Mouse (Mus musculus): Measurements from ENCODE around the gene Kcnd3.

Gene Kcnd3

GRCm38 (mm10) chr3:105451627-105452555 lies at the start of gene Kcnd3:
TSS of gene Kcnd3 (plus strand) at chr3:105452330.
- DNase-seq: peak; percentile 64 to 77

- DNase-seq: peak; percentile 42 to 55
Measured at GRCm38 (mm10) chr3:105402676-105403075, 49.5 kb upstream of the Kcnd3 start.

GRCm38 (mm10) chr3:105403410-105404076 lies 48.6 kb upstream of the Kcnd3 start:
- no peak for DNase-seq

- DNase-seq: peak; percentile 54 to 57
Measured at GRCm38 (mm10) chr3:105404077-105404446, 48.1 kb upstream of the Kcnd3 start.

GRCm38 (mm10) chr3:105405516-105405915 lies 46.6 kb upstream of the Kcnd3 start:
- DNase-seq: peak in 1 of 2 experiments; percentile 28

- DNase-seq: peak; percentile 61 to 67
Measured at GRCm38 (mm10) chr3:105406036-105406435, 46.1 kb upstream of the Kcnd3 start.

- no peak for DNase-seq
Measured at GRCm38 (mm10) chr3:105408211-105408610, 43.9 kb upstream of the Kcnd3 start.

- DNase-seq: no peak
Measured at GRCm38 (mm10) chr3:105410810-105411209, 41.3 kb upstream of the Kcnd3 start.

- no peak for DNase-seq
Measured at GRCm38 (mm10) chr3:105411776-105412175, 40.4 kb upstream of the Kcnd3 start.

GRCm38 (mm10) chr3:105412229-105412628 lies 39.9 kb upstream of the Kcnd3 start:
- no peak for DNase-seq

GRCm38 (mm10) chr3:105412681-105413080 lies 39.4 kb upstream of the Kcnd3 start:
- no peak for DNase-seq

- DNase-seq: no peak
Measured at GRCm38 (mm10) chr3:105418441-105418840, 33.7 kb upstream of the Kcnd3 start.

GRCm38 (mm10) chr3:105422391-105422790 lies 29.7 kb upstream of the Kcnd3 start:
- no peak for DNase-seq

GRCm38 (mm10) chr3:105423427-105423826 lies 28.7 kb upstream of the Kcnd3 start:
- DNase-seq: no peak

- no peak for DNase-seq
Measured at GRCm38 (mm10) chr3:105428586-105428985, 23.5 kb upstream of the Kcnd3 start.

GRCm38 (mm10) chr3:105436383-105436782 lies 15.7 kb upstream of the Kcnd3 start:
- no peak for DNase-seq

GRCm38 (mm10) chr3:105436971-105437370 lies 15.2 kb upstream of the Kcnd3 start:
- no peak for DNase-seq

GRCm38 (mm10) chr3:105440873-105441495 lies 11.1 kb upstream of the Kcnd3 start:
- no peak for DNase-seq

- peak; percentile 56 to 62 for DNase-seq
Measured at GRCm38 (mm10) chr3:105450641-105451470, 1.3 kb upstream of the Kcnd3 start.

GRCm38 (mm10) chr3:105452556-105453213 lies 555 bp downstream of the Kcnd3 start:
- DNase-seq: peak; percentile 60 to 65

- peak; percentile 12 to 33 for DNase-seq
Measured at GRCm38 (mm10) chr3:105453214-105453950, 1.3 kb downstream of the Kcnd3 start.
